Mouse (Mus musculus) heart, postnatal 0 days (tissue): ENCODE results near the gene Mtmr12.

Source experiments
- CTCF ChIP-seq: IDR thresholded peaks from 2 replicates; pipeline ENCODE4 v1.5.1; 2016; ENCODE audit warnings: antibody characterized with exemption, control low read depth, low read depth
- EP300 ChIP-seq: IDR thresholded peaks from 2 replicates; pipeline ENCODE4 v1.6.1; 2016; ENCODE audit warnings: antibody characterized with exemption, low read depth

- no peak for TF ChIP-seq EP300
- no peak for TF ChIP-seq CTCF
Measured at GRCm38 (mm10) chr15:12195966-12196365, 8.9 kb upstream of the Mtmr12 start.
